Mouse (Mus musculus) heart, embryonic 14.5 days (tissue): ENCODE measurements around the gene Nyap1. TPM values are rescaled to one million over a fixed set of nuclear protein-coding genes. Genes with fewer than 3 reads are reported as not detected.
A peak's percentile ranks its signal among the peaks of the same experiment; 100 is the strongest.

ENCODE experiments used
- ATAC-seq: fragments of 200-750 bp; cut with Nextera tagmentation; 2 replicates; pipeline ENCODE4 v1.8.0; 2017; ENCODE audit warnings: low read depth, moderate TSS enrichment; ENCODE audit not compliant: insufficient number of reproducible peaks, insufficient read depth, low FRiP score
- H3K27ac ChIP-seq, 2 experiments: fragments of 200-500 bp in 1 of 2; fragments of 300-500 bp in 1 of 2; sonication (generic) in 1 of 2; replicated peaks in 1 of 2; 2 replicates each; pipeline ENCODE4 v1.5.1; 2012 to 2014; ENCODE audit warnings: low read depth in 2 of 2, low read length in 2 of 2, control low read depth in 1 of 2, mild to moderate bottlenecking in 1 of 2, mixed read lengths in 1 of 2; ENCODE audit not compliant: control insufficient read depth in 1 of 2, insufficient read depth in 1 of 2
- H3K27me3 ChIP-seq: fragments of 300-500 bp; sonication (generic); 2 replicates; pipeline ENCODE4 v1.6.1; 2014; ENCODE audit warnings: mild to moderate bottlenecking, low read length, control low read depth; ENCODE audit not compliant: control insufficient read depth, insufficient read depth
- H3K36me3 ChIP-seq: fragments of 300-500 bp; sonication (generic); 2 replicates; pipeline ENCODE4 v1.6.1; 2014; ENCODE audit warnings: mild to moderate bottlenecking, control low read depth, low read length, mixed read lengths; ENCODE audit not compliant: control insufficient read depth, insufficient read depth
- H3K4me1 ChIP-seq, 2 experiments: fragments of 200-500 bp in 1 of 2; fragments of 300-500 bp in 1 of 2; sonication (generic) in 1 of 2; 2 replicates each; pipeline ENCODE4 v1.6.1; 2012 to 2014; ENCODE audit warnings: low read length in 2 of 2, control low read depth in 1 of 2, mixed read lengths in 1 of 2; ENCODE audit not compliant: control insufficient read depth in 2 of 2, insufficient read depth in 2 of 2
- H3K4me2 ChIP-seq: fragments of 300-500 bp; sonication (generic); 2 replicates; pipeline ENCODE4 v1.6.1; 2014; ENCODE audit warnings: mild to moderate bottlenecking, low read length
- H3K4me3 ChIP-seq, 2 experiments: fragments of 200-500 bp in 1 of 2; fragments of 300-500 bp in 1 of 2; sonication (generic) in 1 of 2; 2 replicates each; pipeline ENCODE4 v1.5.1; 2012 to 2014; ENCODE audit warnings: low read length in 2 of 2, mild to moderate bottlenecking in 2 of 2, control low read depth in 1 of 2, low read depth in 1 of 2, moderate library complexity in 1 of 2; ENCODE audit not compliant: control insufficient read depth in 1 of 2, insufficient read depth in 1 of 2
- H3K9ac ChIP-seq: fragments of 300-500 bp; sonication (generic); 2 replicates; pipeline ENCODE4 v1.6.1; 2014; ENCODE audit warnings: mild to moderate bottlenecking, low read length
- H3K9me3 ChIP-seq: fragments of 300-500 bp; sonication (generic); 2 replicates; pipeline ENCODE4 v1.6.1; 2016; ENCODE audit warnings: low read length, control low read depth; ENCODE audit not compliant: control insufficient read depth
- WGBS: fragments of 180-500 bp; shearing (Covaris S2); extraction: QIAGEN DNeasy Blood & Tissue Kit; methylation state at CpG from one replicate; pipeline ENCODE4 v1.1.7; 2014; 5-methylcytosine and 5-hydroxymethylcytosine counted together
- polyA plus RNA-seq: library from polyadenylated mRNA; unstranded; fragments of >200 nt; fragmentation: Nextera tagmentation; extraction: Ambion mirVana; gene quantifications from 2 replicates; pipeline ENCODE4 v1.2.1, GENCODE M21; 2014

The Nyap1 gene
- polyA plus RNA-seq, 1 experiment from 2014 or later: 0.57 TPM

- H3K36me3 ChIP-seq: peaks cover 14% of the 10 kb centered on the region
- no peaks in the 10 kb centered on the region for H3K27me3 ChIP-seq
- no peak overlapping the region for H3K4me3 ChIP-seq
- WGBS: 31% methylated on average over 5 of the region's 5 CpGs
- peaks cover 4 to 25% of the 10 kb centered on the region in 2 experiments; a peak in 3 of 4 replicates for H3K4me1 ChIP-seq
- H3K4me2 ChIP-seq: peak overlapping the region; percentile 35
- H3K9me3 ChIP-seq: no peaks in the 10 kb centered on the region
- H3K27ac ChIP-seq: peak overlapping the region; percentile 38 to 68
- H3K9ac ChIP-seq: 0 out of 2 replicates have a peak overlapping the region, but pooled peaks have one; percentile 18
- ATAC-seq: no peak
These were observed 35.1 kb upstream of the Nyap1 start for GRCm38 (mm10) chr5:137776408-137776918.

- no peak overlapping the region for H3K4me2 ChIP-seq
- H3K9ac ChIP-seq: no peak overlapping the region
- no peaks in the 10 kb centered on the region for H3K9me3 ChIP-seq
- H3K27ac ChIP-seq: peak overlapping the region; percentile 18 to 68; a peak in 3 of 4 replicates
- no peak overlapping the region for H3K4me3 ChIP-seq
- peaks cover 4 to 25% of the 10 kb centered on the region in 2 experiments; a peak in 3 of 4 replicates for H3K4me1 ChIP-seq
- no peak for ATAC-seq
- no peaks in the 10 kb centered on the region for H3K27me3 ChIP-seq
- peaks cover 7% of the 10 kb centered on the region for H3K36me3 ChIP-seq
- WGBS: 91% methylated on average over 2 of the region's 2 CpGs
These were observed 34.3 kb upstream of the Nyap1 start for GRCm38 (mm10) chr5:137775587-137776290.

DNA sequence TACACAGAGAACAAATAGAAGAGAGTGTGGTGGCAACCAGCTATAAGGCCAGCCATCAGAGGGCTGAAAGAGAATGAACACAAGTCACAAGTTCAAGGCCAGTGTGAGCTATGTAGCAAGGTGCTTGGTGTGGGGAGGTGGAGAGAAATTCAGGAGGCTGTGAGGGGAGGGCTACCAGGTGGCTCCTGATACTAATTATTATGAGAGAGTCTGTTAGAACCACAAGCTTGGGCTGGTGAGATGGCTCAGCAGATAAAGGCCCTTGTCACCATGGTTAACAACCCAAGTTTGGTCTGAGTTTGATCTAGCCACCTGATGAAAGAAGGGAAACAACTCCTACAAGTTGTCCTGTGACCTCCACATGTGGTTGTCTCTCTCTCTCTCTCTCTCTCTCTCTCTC is 31.3 kb upstream of the Nyap1 start:
- H3K9me3 ChIP-seq: no peaks in the 10 kb centered on the region
- ATAC-seq: no peak
- no peaks in the 10 kb centered on the region for H3K36me3 ChIP-seq
- H3K4me3 ChIP-seq: no peak overlapping the region
- no peak overlapping the region for H3K9ac ChIP-seq
- H3K4me1 ChIP-seq: peaks cover 4 to 13% of the 10 kb centered on the region in 2 experiments; a peak in 3 of 4 replicates
- H3K27ac ChIP-seq: no peak overlapping the region
- H3K27me3 ChIP-seq: no peaks in the 10 kb centered on the region
- H3K4me2 ChIP-seq: no peak overlapping the region

DNA sequence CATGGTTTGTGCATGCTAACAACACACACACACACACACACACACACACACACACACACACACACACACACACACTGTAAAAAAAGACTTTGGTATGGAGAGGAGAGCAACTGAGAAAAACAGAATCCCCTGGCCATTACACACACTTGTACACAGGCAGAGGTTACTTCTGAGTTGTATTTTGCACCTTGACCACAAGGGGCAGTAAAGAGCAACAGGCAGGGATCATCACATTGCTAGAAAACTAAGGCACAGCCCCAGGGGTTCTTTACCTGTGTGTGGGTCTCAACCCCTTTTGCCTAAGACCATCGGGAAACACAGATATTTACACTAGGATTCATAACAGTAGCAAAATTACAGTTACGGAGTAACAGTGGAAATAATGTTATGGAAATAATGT is 29.3 kb upstream of the Nyap1 start:
- Histone ChIP-seq H3K4me1 (no peaks in the 10 kb centered on the region), H3K4me3 (no peak overlapping the region), H3K36me3 (no peaks in the 10 kb centered on the region), H3K4me2 (no peak overlapping the region), H3K27ac (no peak overlapping the region), H3K9me3 (peaks cover 3% of the 10 kb centered on the region; the same call in 1 of the 2 replicates), H3K9ac (no peak overlapping the region), H3K27me3 (no peaks in the 10 kb centered on the region)
- no peak for ATAC-seq
- 43% methylated on average over 2 of the region's 2 CpGs for WGBS

- Histone ChIP-seq H3K4me2 (no peak overlapping the region), H3K27me3 (no peaks in the 10 kb centered on the region), H3K36me3 (no peaks in the 10 kb centered on the region), H3K9ac (no peak overlapping the region), H3K27ac (no peak overlapping the region), H3K4me1 (no peaks in the 10 kb centered on the region), H3K4me3 (no peak overlapping the region), H3K9me3 (peaks cover 3% of the 10 kb centered on the region; the same call in 1 of the 2 replicates)
- ATAC-seq: no peak
- WGBS: 76% methylated on average over 1 of the region's 1 CpGs
These were observed 27.1 kb upstream of the Nyap1 start for GRCm38 (mm10) chr5:137768475-137768874.

- Histone ChIP-seq H3K4me2 (no peak overlapping the region), H3K36me3 (no peaks in the 10 kb centered on the region), H3K4me3 (no peak overlapping the region), H3K27ac (no peak overlapping the region), H3K9me3 (peaks cover 3% of the 10 kb centered on the region; the same call in 1 of the 2 replicates), H3K27me3 (no peaks in the 10 kb centered on the region), H3K9ac (no peak overlapping the region), H3K4me1 (no peaks in the 10 kb centered on the region)
- 63% methylated on average over 3 of the region's 3 CpGs for WGBS
- ATAC-seq: no peak
These were observed 24.9 kb upstream of the Nyap1 start for GRCm38 (mm10) chr5:137766270-137766669.

DNA sequence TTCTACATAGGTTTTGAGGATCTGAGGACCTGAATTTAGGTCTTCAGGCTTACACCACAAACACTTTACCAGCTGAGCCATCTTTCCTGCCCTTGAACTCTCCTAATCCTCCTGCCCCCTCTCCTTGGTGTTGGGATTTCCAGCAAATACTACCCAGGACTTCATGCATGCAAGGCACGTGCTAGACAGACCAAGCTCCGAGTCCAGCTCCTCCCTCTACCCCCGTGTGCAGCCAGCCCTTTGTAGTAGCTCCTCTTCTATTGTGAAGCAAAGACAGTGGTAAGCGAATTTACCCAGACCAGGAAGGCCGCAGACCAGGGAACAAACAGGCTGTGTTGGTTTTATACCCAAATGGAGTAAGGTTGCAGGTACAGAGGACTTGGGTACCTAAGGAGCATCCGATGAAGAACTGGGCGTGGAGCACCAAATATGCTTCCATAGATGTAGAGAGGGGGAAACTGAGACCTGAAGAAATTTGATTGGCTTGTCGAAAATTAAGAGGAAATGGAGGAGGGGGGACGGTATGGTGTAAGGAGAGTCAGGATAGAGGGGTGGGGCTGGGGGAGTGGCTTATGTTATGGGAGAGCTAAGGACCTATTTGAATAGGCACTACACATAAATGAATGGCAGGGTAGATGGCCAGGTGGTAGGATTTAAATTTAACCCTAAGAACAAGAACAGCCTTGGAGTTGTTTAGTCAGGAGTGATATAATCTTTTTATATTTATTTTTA is 23.4 kb upstream of the Nyap1 start:
- Histone ChIP-seq H3K27ac (no peak overlapping the region), H3K27me3 (no peaks in the 10 kb centered on the region), H3K36me3 (peaks cover 2% of the 10 kb centered on the region), H3K9ac (no peak overlapping the region), H3K4me1 (peaks cover 2 to 4% of the 10 kb centered on the region in 2 experiments; a peak in 2 of 4 replicates), H3K4me3 (no peak overlapping the region), H3K4me2 (no peak overlapping the region), H3K9me3 (peaks cover 3% of the 10 kb centered on the region; the same call in 1 of the 2 replicates)
- ATAC-seq: no peak
- WGBS: 51% methylated on average over 9 of the region's 9 CpGs
